Mouse (Mus musculus) heart, embryonic 16.5 days (tissue): Measurements from ENCODE around the gene Ccdc103. TPM values are rescaled to one million over a fixed set of nuclear protein-coding genes. Genes with fewer than 3 reads are reported as not detected.

Experiments
- ATAC-seq: fragments of 200-750 bp; cut with Nextera tagmentation; replicated peaks from 2 replicates; pipeline ENCODE4 v1.8.0; 2017; ENCODE audit warnings: moderate number of reproducible peaks; ENCODE audit not compliant: insufficient read depth, low FRiP score; ENCODE audit errors: extremely low read depth
- H3K27ac ChIP-seq: fragments of 300-500 bp; sonication (generic); 2 replicates; pipeline ENCODE4 v1.5.1; 2014; ENCODE audit warnings: mild to moderate bottlenecking, low read length, control low read depth, moderate library complexity
- H3K27me3 ChIP-seq: fragments of 300-500 bp; sonication (generic); 2 replicates; pipeline ENCODE4 v1.6.1; 2014; ENCODE audit warnings: low read length, mixed read lengths; ENCODE audit not compliant: control insufficient read depth, insufficient read depth
- H3K36me3 ChIP-seq: fragments of 300-500 bp; sonication (generic); 2 replicates; pipeline ENCODE4 v1.6.1; 2014; ENCODE audit not compliant: control insufficient read depth, insufficient read depth
- H3K4me1 ChIP-seq: fragments of 300-500 bp; sonication (generic); 2 replicates; pipeline ENCODE4 v1.6.1; 2014; ENCODE audit warnings: low read length, mixed read lengths; ENCODE audit not compliant: control insufficient read depth, insufficient read depth
- H3K4me2 ChIP-seq: fragments of 300-500 bp; sonication (generic); 2 replicates; pipeline ENCODE4 v1.6.1; 2014; ENCODE audit warnings: low read depth, mild to moderate bottlenecking, control low read depth, low read length
- H3K4me3 ChIP-seq: fragments of 300-500 bp; sonication (generic); 2 replicates; pipeline ENCODE4 v1.5.1; 2014; ENCODE audit warnings: mild to moderate bottlenecking, control low read depth, low read length
- H3K9ac ChIP-seq: fragments of 300-500 bp; sonication (generic); 2 replicates; pipeline ENCODE4 v1.6.1; 2014; ENCODE audit warnings: low read length, control low read depth
- H3K9me3 ChIP-seq: fragments of 300-500 bp; sonication (generic); replicated peaks from 2 replicates; pipeline ENCODE4 v1.6.1; 2016; ENCODE audit warnings: low read length; ENCODE audit not compliant: control insufficient read depth
- WGBS: fragments of 180-500 bp; shearing (Covaris S2); extraction: QIAGEN DNeasy Blood & Tissue Kit; methylation state at CpG from one replicate; pipeline ENCODE4 v1.1.7; 2014; 5-methylcytosine and 5-hydroxymethylcytosine counted together
- polyA plus RNA-seq: library from polyadenylated mRNA; unstranded; fragments of >200 nt; fragmentation: Nextera tagmentation; extraction: Ambion mirVana; gene quantifications from 2 replicates; pipeline ENCODE4 v1.2.1, GENCODE M21; 2015

The Ccdc103 gene
- polyA plus RNA-seq, 1 experiment from 2014 or later: 0.77 TPM

DNA sequence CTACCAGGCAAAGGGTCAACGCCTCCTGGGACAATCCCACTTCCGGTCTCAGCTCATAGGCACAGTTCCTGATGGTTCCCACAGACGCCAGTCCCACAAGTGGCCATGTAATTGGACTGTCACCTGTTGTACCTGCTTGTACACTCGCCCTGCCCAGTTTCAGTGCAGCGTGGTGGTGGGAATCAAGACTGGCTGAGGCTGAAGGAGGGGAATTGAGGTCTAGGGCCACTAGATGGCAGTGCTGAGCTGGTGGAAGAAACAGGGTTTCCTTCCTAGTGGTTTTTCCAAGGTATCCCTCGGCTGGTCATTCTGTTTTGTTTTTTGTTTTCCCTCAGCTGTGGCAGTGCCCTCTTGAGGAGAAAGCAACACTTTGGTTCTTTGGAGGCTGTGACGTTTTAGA is 19.8 kb downstream of the Ccdc103 start, which contains the start of gene Gfap:
TSS of gene Gfap (minus strand) at position 150 of the 400 bp plus-strand sequence.
- peak within 1 kb of the TSS; percentile 35 for H3K4me2 ChIP-seq
- H3K27ac ChIP-seq: no peak within 1 kb of the TSS
- H3K27me3 ChIP-seq: no peaks in the 10 kb centered on the region; the same call in 1 of the 2 replicates
- no peaks in the 10 kb centered on the region for H3K4me1 ChIP-seq
- H3K9me3 ChIP-seq: no peaks in the 10 kb centered on the region
- 10% methylated on average over 7 of the region's 7 CpGs for WGBS
- peak; percentile 41; the same call in 1 of the 2 replicates for ATAC-seq
- peaks cover 3% of the 10 kb centered on the region; the same call in 1 of the 2 replicates for H3K36me3 ChIP-seq
- H3K4me3 ChIP-seq: no peak within 1 kb of the TSS; the same call in 1 of the 2 replicates
- H3K9ac ChIP-seq: no peak within 1 kb of the TSS

DNA sequence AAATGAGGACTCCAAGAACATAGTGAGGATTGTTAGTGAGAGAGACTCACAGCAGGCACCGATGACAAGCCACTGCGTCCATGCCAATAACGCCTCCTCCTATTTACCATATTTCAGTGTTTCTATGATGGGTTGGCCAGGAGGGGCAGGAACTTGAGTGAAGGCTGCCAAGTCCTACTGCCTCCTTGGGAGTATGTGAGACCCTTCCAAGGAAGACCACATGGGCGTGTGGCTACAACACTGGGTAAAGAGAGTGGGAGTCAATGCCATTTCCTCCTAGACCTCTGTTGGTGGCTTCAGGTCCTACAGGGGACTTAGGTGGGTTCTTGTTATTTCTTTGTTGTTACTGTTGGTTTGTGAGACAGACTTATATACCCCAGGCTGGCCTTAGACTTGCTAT is 20.2 kb downstream of the Ccdc103 start:
- Histone ChIP-seq H3K27me3 (no peaks in the 10 kb centered on the region), H3K4me1 (no peaks in the 10 kb centered on the region), H3K36me3 (peaks cover 4% of the 10 kb centered on the region; the same call in 1 of the 2 replicates), H3K27ac (no peak overlapping the region), H3K4me3 (no peak overlapping the region; the same call in 1 of the 2 replicates), H3K4me2 (peak overlapping the region; percentile 35), H3K9me3 (no peaks in the 10 kb centered on the region), H3K9ac (no peak overlapping the region)
- WGBS: 48% methylated on average over 4 of the region's 4 CpGs
- no peak for ATAC-seq

DNA sequence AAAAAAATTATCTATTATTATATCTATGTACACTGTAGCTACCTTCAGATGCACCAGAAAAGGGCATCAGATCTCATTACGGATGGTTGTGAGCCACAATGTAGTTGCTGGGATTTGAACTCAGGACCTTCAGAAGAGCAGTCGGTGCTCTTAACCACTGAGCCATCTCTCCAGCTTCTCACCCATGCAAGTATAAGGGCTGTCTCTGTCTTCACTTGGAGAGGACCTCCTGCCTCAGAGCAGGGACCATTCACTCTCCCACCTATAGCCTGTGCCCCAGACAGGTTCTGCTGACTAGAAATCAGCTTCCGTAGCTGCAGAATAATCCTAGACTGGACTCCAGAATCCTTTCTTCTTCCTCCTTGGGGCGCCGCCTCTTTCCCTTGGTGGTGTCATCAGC is 21.1 kb downstream of the Ccdc103 start:
- no peak overlapping the region for H3K27ac ChIP-seq
- no peak for ATAC-seq
- no peak overlapping the region for H3K4me2 ChIP-seq
- no peak overlapping the region for H3K4me3 ChIP-seq
- H3K9me3 ChIP-seq: no peaks in the 10 kb centered on the region
- H3K27me3 ChIP-seq: no peaks in the 10 kb centered on the region
- no peak overlapping the region for H3K9ac ChIP-seq
- WGBS: 79% methylated on average over 5 of the region's 5 CpGs
- H3K4me1 ChIP-seq: no peaks in the 10 kb centered on the region
- peaks cover 12% of the 10 kb centered on the region for H3K36me3 ChIP-seq

- 62% methylated on average over 7 of the region's 7 CpGs for WGBS
- Histone ChIP-seq H3K4me3 (no peak overlapping the region), H3K9me3 (no peaks in the 10 kb centered on the region), H3K27ac (no peak overlapping the region), H3K9ac (no peak overlapping the region), H3K4me2 (no peak overlapping the region), H3K27me3 (no peaks in the 10 kb centered on the region), H3K4me1 (no peaks in the 10 kb centered on the region), H3K36me3 (peaks cover 23% of the 10 kb centered on the region)
- no peak for ATAC-seq
Observed at GRCm38 (mm10) chr11:102903654-102904053, 22.6 kb downstream of the Ccdc103 start.

DNA sequence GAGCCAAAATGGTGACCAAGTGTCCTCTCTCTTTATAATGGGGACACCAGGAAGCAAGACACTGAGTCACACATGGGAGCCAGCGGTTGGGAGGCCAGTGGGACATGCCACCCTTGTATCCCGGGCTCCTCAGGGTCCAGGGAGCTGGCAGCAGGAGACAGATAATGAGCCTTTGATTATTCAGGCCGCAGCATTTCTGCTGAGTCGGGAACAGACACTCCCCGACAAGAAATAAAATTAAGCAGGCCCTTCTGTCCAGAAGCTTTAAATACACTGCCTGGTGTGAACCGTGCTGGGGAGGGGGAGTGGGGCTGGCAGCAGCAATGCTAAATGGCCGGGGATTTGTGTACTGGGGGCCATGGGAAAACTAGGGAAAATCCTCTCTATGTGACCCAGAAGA is 30.4 kb downstream of the Ccdc103 start:
- no peak overlapping the region for H3K9ac ChIP-seq
- no peaks in the 10 kb centered on the region for H3K4me1 ChIP-seq
- H3K27me3 ChIP-seq: no peaks in the 10 kb centered on the region
- no peak for ATAC-seq
- WGBS: 72% methylated on average over 7 of the region's 7 CpGs
- no peak overlapping the region for H3K4me2 ChIP-seq
- no peak overlapping the region for H3K27ac ChIP-seq
- no peak overlapping the region for H3K4me3 ChIP-seq
- no peaks in the 10 kb centered on the region for H3K9me3 ChIP-seq
- H3K36me3 ChIP-seq: peaks cover 62% of the 10 kb centered on the region

DNA sequence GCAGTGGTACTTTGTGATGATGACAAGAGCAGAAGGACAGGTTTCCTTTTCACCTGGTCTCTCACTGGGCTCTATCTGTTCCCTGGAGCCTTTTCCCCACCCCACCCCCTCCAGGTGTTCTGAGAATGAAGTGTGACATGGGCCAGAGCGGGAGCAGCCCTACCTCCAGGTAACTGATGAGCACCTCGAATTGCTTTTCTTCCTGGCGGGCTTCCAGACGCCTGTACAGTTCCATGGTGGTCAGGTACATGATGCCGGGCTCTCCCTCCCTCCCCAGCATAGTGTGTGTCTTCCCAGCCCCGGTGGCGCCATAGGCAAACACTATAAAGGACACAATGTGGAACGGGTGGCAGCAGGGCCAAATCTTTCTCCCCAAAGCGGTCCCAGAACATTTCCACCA is 34.4 kb downstream of the Ccdc103 start:
- no peaks in the 10 kb centered on the region for H3K9me3 ChIP-seq
- no peaks in the 10 kb centered on the region for H3K4me1 ChIP-seq
- H3K27ac ChIP-seq: no peak overlapping the region
- H3K4me3 ChIP-seq: no peak overlapping the region
- H3K4me2 ChIP-seq: no peak overlapping the region
- H3K9ac ChIP-seq: no peak overlapping the region
- ATAC-seq: no peak
- peaks cover 35% of the 10 kb centered on the region for H3K36me3 ChIP-seq
- H3K27me3 ChIP-seq: no peaks in the 10 kb centered on the region
- 87% methylated on average over 9 of the region's 9 CpGs for WGBS

GRCm38 (mm10) chr11:102918077-102918476 is 37.1 kb downstream of the Ccdc103 start:
- WGBS: 93% methylated on average over 4 of the region's 4 CpGs
- no peak for ATAC-seq
- Histone ChIP-seq H3K9me3 (no peaks in the 10 kb centered on the region), H3K9ac (no peak overlapping the region), H3K27ac (no peak overlapping the region), H3K27me3 (no peaks in the 10 kb centered on the region), H3K4me1 (peaks cover 4% of the 10 kb centered on the region), H3K4me3 (no peak overlapping the region), H3K4me2 (no peak overlapping the region), H3K36me3 (peaks cover 22% of the 10 kb centered on the region)

- H3K4me2 ChIP-seq: no peak overlapping the region
- no peaks in the 10 kb centered on the region for H3K9me3 ChIP-seq
- 85% methylated on average over 6 of the region's 6 CpGs for WGBS
- no peak overlapping the region for H3K27ac ChIP-seq
- no peak for ATAC-seq
- peaks cover 14% of the 10 kb centered on the region for H3K4me1 ChIP-seq
- H3K36me3 ChIP-seq: no peaks in the 10 kb centered on the region; the same call in 1 of the 2 replicates
- no peaks in the 10 kb centered on the region for H3K27me3 ChIP-seq
- H3K4me3 ChIP-seq: no peak overlapping the region
- no peak overlapping the region for H3K9ac ChIP-seq
Observed at GRCm38 (mm10) chr11:102921491-102921890, 40.5 kb downstream of the Ccdc103 start.

- WGBS: under 1% methylated on average over 62 of the region's 62 CpGs
- H3K4me2 ChIP-seq: peak within 1 kb of the TSS; percentile 87
- no peaks in the 10 kb centered on the region for H3K9me3 ChIP-seq
- peak within 1 kb of the TSS; percentile 81 for H3K9ac ChIP-seq
- no peaks in the 10 kb centered on the region; the same call in 1 of the 2 replicates for H3K36me3 ChIP-seq
- H3K4me1 ChIP-seq: peaks cover 14% of the 10 kb centered on the region
- no peaks in the 10 kb centered on the region for H3K27me3 ChIP-seq
- peak within 1 kb of the TSS; percentile 82 for H3K4me3 ChIP-seq
- peak; percentile 94 for ATAC-seq
- H3K27ac ChIP-seq: peak within 1 kb of the TSS; percentile 78
Observed at GRCm38 (mm10) chr11:102924557-102925350, 43.8 kb downstream of the Ccdc103 start, which contains the start of gene Kif18b. TSS of gene Kif18b (minus strand) at chr11:102925124.
